Mouse (Mus musculus) ovary, adult 2 months (tissue): ENCODE results near the gene Pigw. TPM values are rescaled to one million over a fixed set of nuclear protein-coding genes. Genes with fewer than 3 reads are reported as not detected.

Experiments
- polyA plus RNA-seq: library from polyadenylated mRNA; depleted of rRNA; stranded (reverse); fragments of >200 nt; gene quantifications from 2 replicates; pipeline ENCODE4 v1.2.3, GENCODE M21; 2012; rRNA removed

Pigw gene
- 2.0 and 2.2 TPM in 2 replicates for polyA plus RNA-seq

GRCm38 (mm10) chr11:84879772-84880464, at the start of gene Pigw, which contains the start of gene Myo19:
Gene Pigw, minus strand, starts transcription at chr11:84880285.
Gene Myo19, plus strand, starts transcription at chr11:84880148.

GRCm38 (mm10) chr11:84916053-84916702, 36.1 kb upstream of the Pigw start, which contains the start of gene Znhit3:
Gene Znhit3, minus strand, starts transcription at chr11:84916366.

GRCm38 (mm10) chr11:84870337-84871043, 9.6 kb downstream of the Pigw start, which contains the start of gene Ggnbp2:
Gene Ggnbp2, minus strand, starts transcription at chr11:84870817.

GRCm38 (mm10) chr11:84828516-84829399, 51.3 kb downstream of the Pigw start, which contains the start of gene Dhrs11:
Gene Dhrs11, minus strand, starts transcription at chr11:84828994.

Other genes starting within 250 kb of the Pigw start
- gene Mrm1, start 60.8 kb downstream of the Pigw start, polyA plus RNA-seq = 17.0 and 19.9 TPM in 2 replicates
- 40.9 and 51.1 TPM in 2 replicates for gene Dhrs11, start 51.3 kb downstream of the Pigw start, polyA plus RNA-seq
- 30.2 and 33.9 TPM in 2 replicates for gene Ggnbp2, start 9.5 kb downstream of the Pigw start, polyA plus RNA-seq
- 24.0 and 28.5 TPM in 2 replicates for gene Myo19, start 137 bp downstream of the Pigw start, polyA plus RNA-seq
- 8.1 and 8.5 TPM in 2 replicates for gene Znhit3, start 36.1 kb upstream of the Pigw start, polyA plus RNA-seq
- gene Car4, start 77.5 kb upstream of the Pigw start, polyA plus RNA-seq = 0.59 and 1.5 TPM in 2 replicates